Mouse (Mus musculus) limb, embryonic 14.5 days (tissue): ENCODE results near the gene Eng. TPM values are rescaled to one million over a fixed set of nuclear protein-coding genes. Genes with fewer than 3 reads are reported as not detected.
A peak's percentile ranks its signal among the peaks of the same experiment; 100 is the strongest.

Experiments used
- ATAC-seq: fragments of 200-750 bp; cut with Nextera tagmentation; 2 replicates; pipeline ENCODE4 v1.8.0; 2017; ENCODE audit warnings: low read depth, moderate number of reproducible peaks, moderate TSS enrichment; ENCODE audit not compliant: low FRiP score
- DNase-seq: peaks from one replicate; pipeline ENCODE4 v3.0.0-alpha.2; 2015; ENCODE audit warnings: low spot score
- H3K27ac ChIP-seq: fragments of 300-500 bp; sonication (generic); replicated peaks from 2 replicates; pipeline ENCODE4 v1.5.1; 2014; ENCODE audit warnings: low read depth, mild to moderate bottlenecking, low read length, moderate library complexity, mixed read lengths
- H3K27me3 ChIP-seq: fragments of 300-500 bp; sonication (generic); 2 replicates; pipeline ENCODE4 v1.6.1; 2014; ENCODE audit warnings: low read length, mixed read lengths; ENCODE audit not compliant: control insufficient read depth, insufficient read depth
- H3K36me3 ChIP-seq: fragments of 300-500 bp; sonication (generic); 2 replicates; pipeline ENCODE4 v1.6.1; 2014; ENCODE audit warnings: mild to moderate bottlenecking, low read length, moderate library complexity, mixed read lengths; ENCODE audit not compliant: control insufficient read depth, insufficient read depth
- H3K4me1 ChIP-seq: fragments of 300-500 bp; sonication (generic); 2 replicates; pipeline ENCODE4 v1.6.1; 2014; ENCODE audit warnings: antibody characterized with exemption, low read length, mixed read lengths; ENCODE audit not compliant: control insufficient read depth, insufficient read depth
- H3K4me2 ChIP-seq: fragments of 300-500 bp; sonication (generic); replicated peaks from 2 replicates; pipeline ENCODE4 v1.6.1; 2014; ENCODE audit warnings: low read depth, mild to moderate bottlenecking, low read length, moderate library complexity; ENCODE audit not compliant: severe bottlenecking
- H3K4me3 ChIP-seq: fragments of 300-500 bp; sonication (generic); replicated peaks from 2 replicates; pipeline ENCODE4 v1.5.1; 2014; ENCODE audit warnings: low read length
- H3K9ac ChIP-seq: fragments of 300-500 bp; sonication (generic); 2 replicates; pipeline ENCODE4 v1.6.1; 2014; ENCODE audit warnings: mild to moderate bottlenecking, low read depth, low read length, moderate library complexity; ENCODE audit not compliant: severe bottlenecking
- H3K9me3 ChIP-seq: fragments of 300-500 bp; sonication (generic); 2 replicates; pipeline ENCODE4 v1.6.1; 2016; ENCODE audit warnings: low read length; ENCODE audit not compliant: control insufficient read depth
- POLR2A ChIP-seq: fragments of 200-500 bp; IDR thresholded peaks from 2 replicates; pipeline ENCODE4 v1.8.0; 2012; ENCODE audit warnings: inconsistent platforms, mild to moderate bottlenecking, moderate library complexity, borderline replicate concordance; ENCODE audit not compliant: insufficient read depth, insufficient read length; ENCODE audit errors: extremely low read depth
- WGBS: fragments of 180-500 bp; shearing (Covaris S2); extraction: QIAGEN DNeasy Blood & Tissue Kit; methylation state at CpG from one replicate; pipeline ENCODE4 v1.1.7; 2014; 5-methylcytosine and 5-hydroxymethylcytosine counted together
- polyA plus RNA-seq, 2 experiments: library from polyadenylated mRNA; depleted of rRNA in 1 of 2; stranded (reverse) in 1 of 2; unstranded in 1 of 2; fragments of >200 nt; fragmentation: Nextera tagmentation in 1 of 2; extraction: Ambion mirVana in 1 of 2; gene quantifications; 2 replicates each; pipeline versions ENCODE4 v1.2.1 to v1.2.3; 2012 to 2014

The Eng gene
- polyA plus RNA-seq, 2 experiments, result 49.3 to 61.4 TPM

DNA sequence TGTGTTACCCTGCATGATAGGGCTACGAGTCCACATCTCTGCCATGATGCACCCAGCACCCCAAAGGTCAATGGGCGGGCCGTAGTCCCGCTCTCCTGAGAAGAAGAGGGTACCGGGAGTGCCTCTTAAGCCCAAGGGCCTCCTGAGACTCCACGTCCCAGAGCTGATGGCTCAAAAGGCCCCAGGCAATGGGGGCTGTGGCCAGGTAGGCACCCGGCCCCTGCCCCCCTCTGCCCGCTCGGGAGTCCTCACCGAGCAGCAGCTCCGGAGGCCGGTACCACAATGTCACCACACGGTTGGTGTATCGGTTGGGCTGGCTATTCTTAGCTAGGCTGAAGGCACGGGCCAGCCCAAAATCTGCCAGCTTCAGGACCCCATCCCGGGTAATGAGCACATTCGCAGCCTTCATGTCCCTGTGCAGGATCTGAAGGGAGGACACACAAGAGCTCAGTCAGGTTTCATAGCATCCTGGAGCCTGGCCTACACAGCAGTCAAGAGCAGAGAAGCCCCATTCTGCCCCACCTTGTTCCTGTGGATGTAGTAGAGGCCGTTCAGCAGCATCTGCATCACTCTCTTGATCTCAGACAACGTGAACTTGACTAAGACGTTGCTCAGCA is 63.2 kb downstream of the Eng start:
- Histone ChIP-seq H3K27ac (no peak overlapping the region), H3K36me3 (peaks cover 66% of the 10 kb centered on the region), H3K9ac (no peak overlapping the region), H3K9me3 (no peaks in the 10 kb centered on the region), H3K4me1 (peaks cover 13% of the 10 kb centered on the region), H3K27me3 (no peaks in the 10 kb centered on the region), H3K4me3 (no peak overlapping the region), H3K4me2 (no peak overlapping the region)
- DNase-seq (no peak), ATAC-seq (no peak)
- WGBS, result 96% methylated on average over 20 of the region's 20 CpGs
- no peak for TF ChIP-seq POLR2A

DNA sequence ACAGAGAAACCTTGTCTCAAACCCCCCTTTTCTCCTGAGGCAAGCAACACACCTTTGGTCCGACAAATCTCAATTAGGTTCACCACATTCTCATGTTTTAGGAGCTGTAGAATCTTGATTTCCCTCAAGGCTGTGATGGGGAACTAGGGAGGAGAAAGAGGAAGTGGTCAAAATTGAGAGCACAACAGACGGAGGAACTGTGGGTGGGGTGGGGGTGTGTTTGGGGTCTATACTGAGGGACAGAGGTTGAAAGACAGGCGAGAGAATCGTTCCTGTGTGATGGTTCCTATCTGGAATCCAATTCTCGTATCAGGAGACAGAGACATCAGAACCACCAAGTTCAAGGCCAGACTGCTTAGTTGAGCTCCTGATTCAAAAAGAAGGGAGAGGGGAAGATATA is 64.0 kb downstream of the Eng start:
- no peak overlapping the region for H3K27ac ChIP-seq
- no peaks in the 10 kb centered on the region for H3K27me3 ChIP-seq
- DNase-seq (no peak), ATAC-seq (no peak)
- WGBS, result 89% methylated on average over 5 of the region's 5 CpGs
- TF ChIP-seq POLR2A, result no peak
- no peak overlapping the region for H3K9ac ChIP-seq
- peaks cover 58% of the 10 kb centered on the region for H3K36me3 ChIP-seq
- no peaks in the 10 kb centered on the region for H3K9me3 ChIP-seq
- no peak overlapping the region for H3K4me3 ChIP-seq
- peaks cover 16% of the 10 kb centered on the region for H3K4me1 ChIP-seq
- no peak overlapping the region for H3K4me2 ChIP-seq

DNA sequence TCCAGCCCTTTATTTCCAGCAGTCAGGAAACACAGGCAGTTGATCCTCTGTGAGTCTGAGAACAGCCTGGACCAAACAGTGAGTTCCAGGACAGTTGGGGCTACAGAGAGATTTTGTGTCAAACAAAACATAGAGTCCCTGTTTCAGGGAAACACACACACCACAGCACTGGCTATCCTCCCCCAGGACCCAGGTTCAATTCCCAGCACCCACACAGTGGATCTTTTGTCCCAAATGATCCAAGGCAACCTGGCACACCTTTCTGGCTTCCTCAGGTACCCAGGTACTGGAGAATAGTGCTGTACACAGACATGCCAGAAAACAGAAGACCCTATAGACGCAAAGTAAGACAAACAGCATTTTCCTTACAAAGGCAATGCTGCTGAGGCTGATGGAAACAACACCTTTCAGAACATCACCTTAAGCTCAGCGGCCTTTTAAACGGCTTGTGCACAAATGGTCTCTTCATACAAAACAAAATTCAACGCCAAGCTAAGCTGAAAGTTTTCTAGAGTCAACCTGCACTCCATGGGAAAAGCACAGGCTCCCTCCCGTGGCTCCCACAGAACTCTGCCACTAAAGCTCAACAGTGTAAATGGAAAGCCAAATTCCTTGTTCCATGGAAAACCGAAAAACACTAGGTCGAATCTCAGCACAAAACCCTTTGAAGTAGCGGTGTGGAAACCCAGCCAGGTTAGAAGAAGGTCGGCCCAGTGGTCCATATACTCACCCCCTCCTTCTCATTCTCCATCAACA is 65.1 kb downstream of the Eng start:
- Histone ChIP-seq H3K9me3 (no peaks in the 10 kb centered on the region), H3K36me3 (peaks cover 47% of the 10 kb centered on the region), H3K27me3 (no peaks in the 10 kb centered on the region)

DNA sequence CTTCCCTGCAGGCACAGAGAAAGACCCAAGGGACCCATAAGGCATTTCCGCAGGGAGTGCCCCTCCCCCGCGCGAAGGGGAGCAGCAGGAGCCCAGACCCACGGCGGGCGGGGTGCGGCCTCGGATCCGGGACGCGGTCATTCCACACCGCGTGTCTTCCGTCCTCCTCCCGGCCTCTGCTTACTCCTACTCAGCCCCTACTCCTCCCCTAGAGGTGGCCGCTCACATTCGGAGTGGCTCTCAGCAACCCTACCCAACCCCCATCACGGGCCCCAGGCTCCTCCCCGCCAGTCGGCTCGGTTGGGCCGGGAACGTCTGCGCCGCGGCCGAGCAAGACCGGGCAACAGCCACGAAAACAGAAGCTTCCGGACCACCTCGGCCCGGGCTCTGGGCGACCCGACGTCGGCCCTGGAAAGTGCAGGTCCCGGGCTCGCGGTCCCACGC is 65.7 kb downstream of the Eng start:
- TF ChIP-seq POLR2A, result no peak
- H3K4me2 ChIP-seq, result peak overlapping the region; percentile 79
- under 1% methylated on average over 41 of the region's 41 CpGs for WGBS
- H3K27me3 ChIP-seq, result no peaks in the 10 kb centered on the region
- H3K9ac ChIP-seq, result peak overlapping the region; percentile 84
- H3K4me1 ChIP-seq, result peaks cover 16% of the 10 kb centered on the region
- H3K27ac ChIP-seq, result peak overlapping the region; percentile 95
- peaks cover 41% of the 10 kb centered on the region for H3K36me3 ChIP-seq
- DNase-seq, result peak; percentile 54
- no peaks in the 10 kb centered on the region for H3K9me3 ChIP-seq
- ATAC-seq, result peak; percentile 38; the same call in 1 of the 2 replicates
- peak overlapping the region; percentile 88 for H3K4me3 ChIP-seq

More for the DNA sequence above, 65.1 kb downstream of the Eng start:
- Histone ChIP-seq H3K4me2 (peak overlapping the region; percentile 79), H3K9ac (peak overlapping the region; percentile 84), H3K4me3 (peak overlapping the region; percentile 88), H3K27ac (peak overlapping the region; percentile 95), H3K4me1 (peaks cover 16% of the 10 kb centered on the region)
- WGBS, result 27% methylated on average over 9 of the region's 9 CpGs
- DNase-seq (no peak), ATAC-seq (no peak)
- TF ChIP-seq POLR2A, result no peak

DNA sequence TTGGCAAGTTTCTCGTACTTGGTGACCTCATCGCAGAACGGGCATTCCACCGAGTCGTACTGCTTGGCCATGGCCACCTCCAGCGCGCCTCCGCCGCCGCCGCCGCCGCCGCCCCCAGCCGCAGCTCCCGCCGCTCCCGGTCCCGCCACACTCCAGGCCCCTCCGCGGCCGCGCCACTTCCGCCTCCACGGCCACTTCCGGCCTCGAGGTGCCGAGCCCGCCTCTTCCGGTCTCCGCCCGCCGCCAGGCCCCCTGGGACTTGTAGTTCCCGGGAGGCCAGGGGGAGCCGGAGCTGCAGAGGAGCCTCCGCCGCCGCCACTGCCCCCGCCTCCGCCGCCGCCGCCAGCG is 66.2 kb downstream of the Eng start:
- TF ChIP-seq POLR2A, result no peak
- H3K27ac ChIP-seq, result peak overlapping the region; percentile 95
- H3K9ac ChIP-seq, result peak overlapping the region; percentile 84
- peak overlapping the region; percentile 88 for H3K4me3 ChIP-seq
- H3K9me3 ChIP-seq, result no peaks in the 10 kb centered on the region
- WGBS, result under 1% methylated on average over 21 of the region's 44 CpGs
- peaks cover 16% of the 10 kb centered on the region for H3K4me1 ChIP-seq
- ATAC-seq (peak; percentile 88), DNase-seq (peak; percentile 86)
- H3K27me3 ChIP-seq, result no peaks in the 10 kb centered on the region
- peaks cover 37% of the 10 kb centered on the region for H3K36me3 ChIP-seq
- peak overlapping the region; percentile 79 for H3K4me2 ChIP-seq
